Mouse (Mus musculus): ENCODE data around the gene Ebf1. TPM values are rescaled to one million over a fixed set of nuclear protein-coding genes. Genes with fewer than 3 reads are reported as not detected.
A peak's percentile ranks its signal among the peaks of the same experiment; 100 is the strongest.

The Ebf1 gene
- total RNA-seq, 4 experiments from 2014 or later = 2.8 to 5.3 (median 3.4) TPM

- DNase-seq (ENCODE audit: low spot score in 2 of 2) = no peak
These were observed 331.4 kb downstream of the Ebf1 start for GRCm38 (mm10) chr11:44948541-44948940.

- DNase-seq (ENCODE audit: low spot score in 2 of 2) = no peak
These were observed 332.0 kb downstream of the Ebf1 start for GRCm38 (mm10) chr11:44949140-44949539.

- DNase-seq (ENCODE audit: low spot score in 2 of 2) = no peak
These were observed 333.2 kb downstream of the Ebf1 start for GRCm38 (mm10) chr11:44950319-44950718.

- no peak for DNase-seq (ENCODE audit: low spot score in 2 of 2)
These were observed 334.4 kb downstream of the Ebf1 start for GRCm38 (mm10) chr11:44951506-44951905.

GRCm38 (mm10) chr11:44953337-44953736 is 336.2 kb downstream of the Ebf1 start:
- no peak for DNase-seq (ENCODE audit: low spot score in 2 of 2)

GRCm38 (mm10) chr11:44953863-44954262 is 336.7 kb downstream of the Ebf1 start:
- DNase-seq (ENCODE audit: low spot score in 2 of 2) = no peak

GRCm38 (mm10) chr11:44954362-44954761 is 337.2 kb downstream of the Ebf1 start:
- DNase-seq (ENCODE audit: low spot score in 2 of 2) = no peak

- no peak for DNase-seq (ENCODE audit: low spot score in 2 of 2)
These were observed 345.8 kb downstream of the Ebf1 start for GRCm38 (mm10) chr11:44962746-44963440.

- DNase-seq (ENCODE audit: low spot score in 2 of 2) = no peak
These were observed 351.9 kb downstream of the Ebf1 start for GRCm38 (mm10) chr11:44969011-44969410.

- DNase-seq (ENCODE audit: low spot score in 2 of 2) = no peak
These were observed 357.2 kb downstream of the Ebf1 start for GRCm38 (mm10) chr11:44974271-44974670.

- DNase-seq (ENCODE audit: low spot score in 2 of 2) = no peak
These were observed 358.0 kb downstream of the Ebf1 start for GRCm38 (mm10) chr11:44975151-44975550.

- DNase-seq (ENCODE audit: low spot score in 2 of 2) = no peak
These were observed 359.2 kb downstream of the Ebf1 start for GRCm38 (mm10) chr11:44976254-44976802.

- DNase-seq (ENCODE audit: low spot score in 2 of 2) = peak; percentile 56 to 58
These were observed 360.8 kb downstream of the Ebf1 start for GRCm38 (mm10) chr11:44977921-44978397.

GRCm38 (mm10) chr11:44979391-44979790 is 362.3 kb downstream of the Ebf1 start:
- no peak for DNase-seq (ENCODE audit: low spot score in 2 of 2)

GRCm38 (mm10) chr11:44982225-44982624 is 365.1 kb downstream of the Ebf1 start:
- DNase-seq (ENCODE audit: low spot score in 2 of 2) = no peak

GRCm38 (mm10) chr11:44983961-44984360 is 366.8 kb downstream of the Ebf1 start:
- DNase-seq (ENCODE audit: low spot score in 2 of 2) = no peak

GRCm38 (mm10) chr11:44984381-44984780 is 367.3 kb downstream of the Ebf1 start:
- no peak for DNase-seq (ENCODE audit: low spot score in 2 of 2)

GRCm38 (mm10) chr11:44987796-44988195 is 370.7 kb downstream of the Ebf1 start:
- DNase-seq (ENCODE audit: low spot score in 2 of 2) = no peak

GRCm38 (mm10) chr11:45002681-45003286 is 385.7 kb downstream of the Ebf1 start:
- no peak for DNase-seq (ENCODE audit: low spot score in 2 of 2)

GRCm38 (mm10) chr11:45003716-45004437 is 386.8 kb downstream of the Ebf1 start:
- no peak for DNase-seq (ENCODE audit: low spot score in 2 of 2)

- no peak for DNase-seq (ENCODE audit: low spot score in 2 of 2)
These were observed 390.2 kb downstream of the Ebf1 start for GRCm38 (mm10) chr11:45007311-45007710.

GRCm38 (mm10) chr11:45008078-45008477 is 391.0 kb downstream of the Ebf1 start:
- peak; percentile 16 to 73 for DNase-seq (ENCODE audit: low spot score in 2 of 2)
